Mouse (Mus musculus): ENCODE data around the gene Sp140.
"Not testable (repeated sequence)": the region's sequence is repeated elsewhere in the genome, so short reads cannot be mapped to it uniquely, and the experiment has no call there.

Sp140 gene

GRCm38 (mm10) chr1:85600078-85600477 lies at the start of gene Sp140:
TSS of gene Sp140 (plus strand) at chr1:85600378.
- DNase-seq (ENCODE audit: low read depth, low spot score) = not testable (repeated sequence)

GRCm38 (mm10) chr1:85555261-85555660 lies 44.9 kb upstream of the Sp140 start:
- not testable (repeated sequence) for DNase-seq (ENCODE audit: low read depth, low spot score)

GRCm38 (mm10) chr1:85573554-85573953 lies 26.6 kb upstream of the Sp140 start:
- DNase-seq (ENCODE audit: low read depth, low spot score) = not testable (repeated sequence)

GRCm38 (mm10) chr1:85575376-85575775 lies 24.8 kb upstream of the Sp140 start, which contains the start of gene G530012D18Rik:
TSS of gene G530012D18Rik (plus strand) at chr1:85575676.
- DNase-seq (ENCODE audit: low read depth, low spot score) = not testable (repeated sequence)

- not testable (repeated sequence) for DNase-seq (ENCODE audit: low read depth, low spot score)
These were observed 21.7 kb upstream of the Sp140 start for GRCm38 (mm10) chr1:85578372-85579010.

GRCm38 (mm10) chr1:85579199-85580147 lies 20.7 kb upstream of the Sp140 start:
- not testable (repeated sequence) for DNase-seq (ENCODE audit: low read depth, low spot score)

GRCm38 (mm10) chr1:85580148-85580534 lies 20.0 kb upstream of the Sp140 start:
- DNase-seq (ENCODE audit: low read depth, low spot score) = not testable (repeated sequence)

- DNase-seq (ENCODE audit: low read depth, low spot score) = not testable (repeated sequence)
These were observed 19.6 kb upstream of the Sp140 start for GRCm38 (mm10) chr1:85580578-85580977.

- DNase-seq (ENCODE audit: low read depth, low spot score) = peak; percentile 29
These were observed 18.7 kb upstream of the Sp140 start for GRCm38 (mm10) chr1:85581518-85581917.

GRCm38 (mm10) chr1:85588697-85589096 lies 11.5 kb upstream of the Sp140 start:
- not testable (repeated sequence) for DNase-seq (ENCODE audit: low read depth, low spot score)

GRCm38 (mm10) chr1:85592526-85592925 lies 7.7 kb upstream of the Sp140 start:
- DNase-seq (ENCODE audit: low read depth, low spot score) = not testable (repeated sequence)

GRCm38 (mm10) chr1:85598271-85599012 lies 1.7 kb upstream of the Sp140 start, which contains the start of gene Sp110:
TSS of gene Sp110 (minus strand) at chr1:85598817.
- DNase-seq (ENCODE audit: low read depth, low spot score) = peak; percentile 65

GRCm38 (mm10) chr1:85600794-85601193 lies 616 bp downstream of the Sp140 start:
- DNase-seq (ENCODE audit: low read depth, low spot score) = peak; percentile 45

- not testable (repeated sequence) for DNase-seq (ENCODE audit: low read depth, low spot score)
These were observed 4.2 kb downstream of the Sp140 start for GRCm38 (mm10) chr1:85604341-85604740.

GRCm38 (mm10) chr1:85608361-85608760 lies 8.2 kb downstream of the Sp140 start:
- DNase-seq (ENCODE audit: low read depth, low spot score) = not testable (repeated sequence)

GRCm38 (mm10) chr1:85610581-85610980 lies 10.4 kb downstream of the Sp140 start:
- not testable (repeated sequence) for DNase-seq (ENCODE audit: low read depth, low spot score)

GRCm38 (mm10) chr1:85615096-85615495 lies 14.9 kb downstream of the Sp140 start:
- DNase-seq (ENCODE audit: low read depth, low spot score) = not testable (repeated sequence)

- not testable (repeated sequence) for DNase-seq (ENCODE audit: low read depth, low spot score)
These were observed 15.6 kb downstream of the Sp140 start for GRCm38 (mm10) chr1:85615819-85616218.

GRCm38 (mm10) chr1:85617161-85617560 lies 17.0 kb downstream of the Sp140 start:
- not testable (repeated sequence) for DNase-seq (ENCODE audit: low read depth, low spot score)

- DNase-seq (ENCODE audit: low read depth, low spot score) = not testable (repeated sequence)
These were observed 18.5 kb downstream of the Sp140 start for GRCm38 (mm10) chr1:85618689-85619088.

- not testable (repeated sequence) for DNase-seq (ENCODE audit: low read depth, low spot score)
These were observed 36.8 kb downstream of the Sp140 start for GRCm38 (mm10) chr1:85636936-85637335.
